Mouse (Mus musculus): ENCODE data around the gene Vsig10. TPM values are rescaled to one million over a fixed set of nuclear protein-coding genes. Genes with fewer than 3 reads are reported as not detected.
A peak's percentile ranks its signal among the peaks of the same experiment; 100 is the strongest.

Vsig10 gene
- polyA plus RNA-seq (2015; fragmentation: Nextera tagmentation; extraction: Ambion mirVana): 2.1 and 2.2 TPM in 2 replicates

GRCm38 (mm10) chr5:117318741-117319629, at the start of gene Vsig10:
Vsig10 (plus strand) TSS chr5:117319083.
- Histone ChIP-seq H3K27ac (ENCODE audit: low read depth, low read length) (no peak within 1 kb of the TSS), H3K36me3 (ENCODE audit: control insufficient read depth, insufficient read depth, low read length) (no peaks in the 10 kb centered on the region), H3K9ac (ENCODE audit: low read depth, low read length) (peak within 1 kb of the TSS; percentile 73), H3K9me3 (ENCODE audit: control insufficient read depth, low read length) (no peaks in the 10 kb centered on the region), H3K4me2 (ENCODE audit: low read length) (peak within 1 kb of the TSS; percentile 97), H3K27me3 (replicated peaks; ENCODE audit: control insufficient read depth, insufficient read depth, low read length) (peaks cover 12% of the 10 kb centered on the region; the same call in 1 of the 2 replicates), H3K4me3 (ENCODE audit: low read length) (peak within 1 kb of the TSS; percentile 65), H3K4me1 (ENCODE audit: control insufficient read depth, insufficient read depth, low read depth, low read length) (peaks cover 8% of the 10 kb centered on the region; the same call in 1 of the 2 replicates)
- peak; percentile 85 for ATAC-seq
- WGBS: under 1% methylated on average over 74 of the region's 81 CpGs

- H3K27ac ChIP-seq (ENCODE audit: low read depth, low read length): no peak overlapping the region
- no peaks in the 10 kb centered on the region for H3K27me3 ChIP-seq (replicated peaks; ENCODE audit: control insufficient read depth, insufficient read depth, low read length)
- H3K36me3 ChIP-seq (ENCODE audit: control insufficient read depth, insufficient read depth, low read length): peaks cover 28% of the 10 kb centered on the region
- no peak for ATAC-seq
- H3K4me1 ChIP-seq (ENCODE audit: control insufficient read depth, insufficient read depth, low read depth, low read length): no peaks in the 10 kb centered on the region
- WGBS: 94% methylated on average over 12 of the region's 12 CpGs
- H3K4me2 ChIP-seq (ENCODE audit: low read length): no peak overlapping the region
- H3K9ac ChIP-seq (ENCODE audit: low read depth, low read length): no peak overlapping the region
- H3K4me3 ChIP-seq (ENCODE audit: low read length): no peak overlapping the region
- H3K9me3 ChIP-seq (ENCODE audit: control insufficient read depth, low read length): no peaks in the 10 kb centered on the region
Observed at GRCm38 (mm10) chr5:117269395-117269794, 49.5 kb upstream of the Vsig10 start.

GRCm38 (mm10) chr5:117271945-117272344, 46.9 kb upstream of the Vsig10 start:
- Histone ChIP-seq H3K27me3 (replicated peaks; ENCODE audit: control insufficient read depth, insufficient read depth, low read length) (no peaks in the 10 kb centered on the region), H3K4me2 (ENCODE audit: low read length) (no peak overlapping the region), H3K9ac (ENCODE audit: low read depth, low read length) (no peak overlapping the region), H3K4me1 (ENCODE audit: control insufficient read depth, insufficient read depth, low read depth, low read length) (no peaks in the 10 kb centered on the region), H3K9me3 (ENCODE audit: control insufficient read depth, low read length) (no peaks in the 10 kb centered on the region), H3K36me3 (ENCODE audit: control insufficient read depth, insufficient read depth, low read length) (peaks cover 9% of the 10 kb centered on the region), H3K27ac (ENCODE audit: low read depth, low read length) (no peak overlapping the region), H3K4me3 (ENCODE audit: low read length) (no peak overlapping the region)
- WGBS: 78% methylated on average over 14 of the region's 14 CpGs
- no peak for ATAC-seq

DNA sequence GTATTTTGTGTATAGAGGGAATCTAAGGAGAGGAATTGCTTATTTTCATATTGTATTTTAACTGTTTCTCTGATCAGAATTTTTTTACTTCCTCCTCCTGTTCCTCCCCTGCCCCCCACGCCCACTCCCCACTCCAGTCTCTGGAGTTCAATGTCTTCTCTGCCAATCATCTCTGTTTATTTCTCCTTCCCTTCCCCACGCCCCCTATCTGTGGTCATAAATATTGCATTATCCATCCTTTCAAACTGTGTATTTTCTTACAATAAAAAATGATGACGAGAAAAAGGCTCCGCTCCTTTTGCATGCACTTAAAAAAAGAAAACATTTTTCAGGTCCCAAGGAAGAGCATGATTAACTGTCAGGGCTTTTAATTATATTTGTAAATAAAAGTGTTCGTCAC, 44.1 kb upstream of the Vsig10 start:
- Histone ChIP-seq H3K9ac (ENCODE audit: low read depth, low read length) (no peak overlapping the region), H3K4me3 (ENCODE audit: low read length) (no peak overlapping the region), H3K36me3 (ENCODE audit: control insufficient read depth, insufficient read depth, low read length) (peaks cover 9% of the 10 kb centered on the region), H3K27ac (ENCODE audit: low read depth, low read length) (no peak overlapping the region), H3K4me1 (ENCODE audit: control insufficient read depth, insufficient read depth, low read depth, low read length) (no peaks in the 10 kb centered on the region), H3K4me2 (ENCODE audit: low read length) (no peak overlapping the region), H3K27me3 (replicated peaks; ENCODE audit: control insufficient read depth, insufficient read depth, low read length) (no peaks in the 10 kb centered on the region), H3K9me3 (ENCODE audit: control insufficient read depth, low read length) (no peaks in the 10 kb centered on the region)
- no peak for ATAC-seq
- 62% methylated on average over 5 of the region's 5 CpGs for WGBS

DNA sequence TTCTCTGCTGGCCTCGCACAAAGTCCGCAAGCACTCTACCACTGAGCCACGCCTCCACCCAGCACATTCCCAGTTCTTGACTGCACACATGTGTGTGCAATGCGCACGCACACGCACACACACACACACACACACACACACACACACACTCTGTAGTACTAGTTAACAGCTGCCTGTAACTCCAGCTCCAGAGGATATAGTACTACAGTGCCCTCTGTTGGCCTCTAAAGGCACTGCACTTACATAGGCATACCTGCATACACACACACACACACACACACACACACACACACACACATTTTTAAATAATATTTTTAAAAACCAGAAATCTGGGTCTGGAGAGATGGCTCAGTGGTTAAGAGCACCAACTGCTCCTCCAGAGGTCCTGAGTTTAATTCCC, 41.1 kb upstream of the Vsig10 start:
- no peak for ATAC-seq
- Histone ChIP-seq H3K9me3 (ENCODE audit: control insufficient read depth, low read length) (no peaks in the 10 kb centered on the region), H3K27ac (ENCODE audit: low read depth, low read length) (no peak overlapping the region), H3K4me1 (ENCODE audit: control insufficient read depth, insufficient read depth, low read depth, low read length) (no peaks in the 10 kb centered on the region), H3K9ac (ENCODE audit: low read depth, low read length) (no peak overlapping the region), H3K36me3 (ENCODE audit: control insufficient read depth, insufficient read depth, low read length) (peaks cover 16% of the 10 kb centered on the region), H3K4me2 (ENCODE audit: low read length) (no peak overlapping the region), H3K27me3 (replicated peaks; ENCODE audit: control insufficient read depth, insufficient read depth, low read length) (no peaks in the 10 kb centered on the region), H3K4me3 (ENCODE audit: low read length) (no peak overlapping the region)
- over 99% methylated on average over 6 of the region's 6 CpGs for WGBS

DNA sequence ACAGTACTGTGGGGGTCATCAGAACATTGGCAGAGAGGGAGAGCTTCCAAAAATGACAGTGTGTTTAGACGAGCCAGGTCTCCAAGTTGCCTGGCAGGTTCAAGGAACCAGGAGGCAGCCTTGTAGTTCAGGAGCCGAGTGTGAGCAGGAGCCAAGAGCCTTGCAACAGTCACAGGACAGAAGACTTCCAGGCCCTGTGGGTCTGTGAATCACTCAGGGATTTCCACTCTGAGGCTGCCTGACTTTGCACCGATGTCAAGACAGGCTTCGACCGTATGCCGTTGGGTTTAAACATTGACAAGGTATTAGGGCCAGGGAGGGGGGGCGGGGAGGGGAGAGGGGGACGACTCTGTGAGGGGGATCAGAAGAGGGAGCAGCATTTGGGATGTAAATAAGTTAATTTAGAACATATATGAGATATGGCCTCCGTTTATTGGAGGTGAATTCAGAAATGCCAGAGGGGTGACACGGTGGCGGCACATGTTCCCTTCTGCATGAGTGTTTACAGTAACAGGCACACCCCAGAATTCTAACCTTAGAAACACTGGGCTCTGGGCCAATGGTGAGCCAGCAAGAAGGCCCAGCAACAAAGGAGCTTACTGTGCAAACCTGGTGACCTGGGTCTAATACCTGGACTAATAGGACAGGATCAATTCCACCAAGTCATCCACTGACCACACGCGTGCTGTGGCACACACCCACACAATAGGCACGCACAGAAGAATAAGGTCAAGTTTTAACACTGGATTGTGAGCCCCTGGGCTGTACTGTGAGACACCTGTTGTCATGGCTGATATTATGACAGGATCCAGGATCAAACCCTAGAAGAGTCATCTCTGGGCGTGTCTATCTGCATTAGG, 39.8 kb upstream of the Vsig10 start:
- ATAC-seq: no peak
- Histone ChIP-seq H3K36me3 (ENCODE audit: control insufficient read depth, insufficient read depth, low read length) (peaks cover 15% of the 10 kb centered on the region), H3K9ac (ENCODE audit: low read depth, low read length) (no peak overlapping the region), H3K4me3 (ENCODE audit: low read length) (no peak overlapping the region), H3K27ac (ENCODE audit: low read depth, low read length) (no peak overlapping the region), H3K27me3 (replicated peaks; ENCODE audit: control insufficient read depth, insufficient read depth, low read length) (no peaks in the 10 kb centered on the region), H3K4me1 (ENCODE audit: control insufficient read depth, insufficient read depth, low read depth, low read length) (no peaks in the 10 kb centered on the region), H3K9me3 (ENCODE audit: control insufficient read depth, low read length) (no peaks in the 10 kb centered on the region), H3K4me2 (ENCODE audit: low read length) (no peak overlapping the region)
- 91% methylated on average over 15 of the region's 15 CpGs for WGBS

DNA sequence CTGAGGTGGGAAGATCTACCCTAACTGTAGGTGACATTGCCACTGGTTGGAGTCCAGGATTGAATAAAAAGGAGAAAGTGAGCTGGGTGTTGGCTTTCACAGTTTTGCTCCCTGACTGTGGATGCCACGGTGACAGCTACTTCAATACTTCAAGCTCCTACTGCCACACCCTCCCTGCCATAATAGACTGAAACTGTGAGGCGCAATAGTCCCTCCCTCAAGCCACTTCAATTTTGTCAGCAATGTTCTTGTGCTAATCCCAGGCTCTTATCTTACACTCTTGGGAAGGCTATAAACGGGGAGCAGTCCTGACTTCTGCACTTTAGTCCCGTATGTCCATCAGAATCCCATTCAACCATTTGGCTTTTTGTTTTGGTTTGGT, 39.2 kb upstream of the Vsig10 start:
- H3K9me3 ChIP-seq (ENCODE audit: control insufficient read depth, low read length): no peaks in the 10 kb centered on the region
- 82% methylated on average over 4 of the region's 4 CpGs for WGBS

GRCm38 (mm10) chr5:117281536-117281935, 37.3 kb upstream of the Vsig10 start:
- no peak overlapping the region for H3K9ac ChIP-seq (ENCODE audit: low read depth, low read length)
- H3K4me1 ChIP-seq (ENCODE audit: control insufficient read depth, insufficient read depth, low read depth, low read length): peaks cover 16% of the 10 kb centered on the region
- H3K27me3 ChIP-seq (replicated peaks; ENCODE audit: control insufficient read depth, insufficient read depth, low read length): no peaks in the 10 kb centered on the region
- no peaks in the 10 kb centered on the region for H3K9me3 ChIP-seq (ENCODE audit: control insufficient read depth, low read length)
- 93% methylated on average over 10 of the region's 10 CpGs for WGBS
- H3K4me3 ChIP-seq (ENCODE audit: low read length): no peak overlapping the region
- peaks cover 15% of the 10 kb centered on the region for H3K36me3 ChIP-seq (ENCODE audit: control insufficient read depth, insufficient read depth, low read length)
- no peak for ATAC-seq
- no peak overlapping the region for H3K27ac ChIP-seq (ENCODE audit: low read depth, low read length)
- H3K4me2 ChIP-seq (ENCODE audit: low read length): no peak overlapping the region

More for the DNA sequence above, 39.2 kb upstream of the Vsig10 start:
- Histone ChIP-seq H3K9ac (ENCODE audit: low read depth, low read length) (no peak overlapping the region), H3K36me3 (ENCODE audit: control insufficient read depth, insufficient read depth, low read length) (peaks cover 15% of the 10 kb centered on the region), H3K4me2 (ENCODE audit: low read length) (no peak overlapping the region), H3K27ac (ENCODE audit: low read depth, low read length) (no peak overlapping the region), H3K27me3 (replicated peaks; ENCODE audit: control insufficient read depth, insufficient read depth, low read length) (no peaks in the 10 kb centered on the region), H3K4me1 (ENCODE audit: control insufficient read depth, insufficient read depth, low read depth, low read length) (peaks cover 1% of the 10 kb centered on the region; the same call in 1 of the 2 replicates), H3K4me3 (ENCODE audit: low read length) (no peak overlapping the region)
- no peak for ATAC-seq

DNA sequence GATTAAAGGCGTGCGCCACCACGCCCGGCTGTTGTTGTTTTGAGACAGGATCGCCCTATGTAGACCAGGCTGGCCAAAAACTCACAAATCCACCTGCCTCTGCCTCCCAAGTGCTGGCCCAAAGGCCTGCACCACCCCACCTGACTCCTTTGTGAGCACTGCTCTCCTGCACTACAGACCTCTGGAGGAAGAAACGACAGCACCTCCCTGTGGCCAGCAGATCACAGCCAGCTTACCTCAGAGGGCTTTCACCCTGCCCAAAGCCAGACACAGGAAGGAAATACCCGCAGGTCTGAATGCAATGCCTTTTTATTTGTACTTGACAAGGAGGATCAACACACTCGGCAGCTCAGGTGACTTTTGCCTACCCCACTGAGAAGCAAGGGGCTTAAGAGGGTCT, 36.5 kb upstream of the Vsig10 start:
- no peak overlapping the region for H3K4me2 ChIP-seq (ENCODE audit: low read length)
- no peak overlapping the region for H3K27ac ChIP-seq (ENCODE audit: low read depth, low read length)
- ATAC-seq: no peak
- no peaks in the 10 kb centered on the region for H3K27me3 ChIP-seq (replicated peaks; ENCODE audit: control insufficient read depth, insufficient read depth, low read length)
- peaks cover 15% of the 10 kb centered on the region for H3K36me3 ChIP-seq (ENCODE audit: control insufficient read depth, insufficient read depth, low read length)
- H3K4me3 ChIP-seq (ENCODE audit: low read length): no peak overlapping the region
- peaks cover 16% of the 10 kb centered on the region for H3K4me1 ChIP-seq (ENCODE audit: control insufficient read depth, insufficient read depth, low read depth, low read length)
- H3K9ac ChIP-seq (ENCODE audit: low read depth, low read length): no peak overlapping the region
- 91% methylated on average over 8 of the region's 8 CpGs for WGBS
- H3K9me3 ChIP-seq (ENCODE audit: control insufficient read depth, low read length): no peaks in the 10 kb centered on the region
